Mouse (Mus musculus) hindbrain, embryonic 12.5 days (tissue): ENCODE data around the gene Acap2. TPM values are rescaled to one million over a fixed set of nuclear protein-coding genes. Genes with fewer than 3 reads are reported as not detected.

Experiments used
- ATAC-seq: fragments of 200-750 bp; cut with Nextera tagmentation; 2 replicates; pipeline ENCODE4 v1.8.0; 2017; ENCODE audit warnings: moderate TSS enrichment; ENCODE audit not compliant: low FRiP score
- H3K27ac ChIP-seq: fragments of 300-500 bp; sonication (generic); 2 replicates; pipeline ENCODE4 v1.5.1; 2016; ENCODE audit warnings: mild to moderate bottlenecking
- H3K27me3 ChIP-seq: fragments of 300-500 bp; sonication (generic); 2 replicates; pipeline ENCODE4 v1.6.1; 2016; ENCODE audit warnings: mild to moderate bottlenecking
- H3K36me3 ChIP-seq: fragments of 300-500 bp; sonication (generic); 2 replicates; pipeline ENCODE4 v1.6.1; 2016; ENCODE audit warnings: mild to moderate bottlenecking
- H3K4me1 ChIP-seq: fragments of 300-500 bp; sonication (generic); 2 replicates; pipeline ENCODE4 v1.6.1; 2016
- H3K4me2 ChIP-seq: fragments of 300-500 bp; sonication (generic); replicated peaks from 2 replicates; pipeline ENCODE4 v1.6.1; 2016; ENCODE audit warnings: mild to moderate bottlenecking
- H3K4me3 ChIP-seq: fragments of 300-500 bp; sonication (generic); 2 replicates; pipeline ENCODE4 v1.5.1; 2016; ENCODE audit warnings: mild to moderate bottlenecking
- H3K9ac ChIP-seq: fragments of 300-500 bp; sonication (generic); 2 replicates; pipeline ENCODE4 v1.6.1; 2016; ENCODE audit warnings: mild to moderate bottlenecking, moderate library complexity
- H3K9me3 ChIP-seq: fragments of 300-500 bp; sonication (generic); replicated peaks from 2 replicates; pipeline ENCODE4 v1.6.1; 2016; ENCODE audit warnings: mild to moderate bottlenecking
- WGBS: fragments of 180-500 bp; shearing (Covaris S2); methylation state at CpG from one replicate; pipeline ENCODE4 v1.1.7; 2016; 5-methylcytosine and 5-hydroxymethylcytosine counted together
- polyA plus RNA-seq: library from polyadenylated mRNA; unstranded; fragments of >200 nt; fragmentation: Nextera tagmentation; extraction: Ambion mirVana; gene quantifications from 2 replicates; pipeline ENCODE4 v1.2.1, GENCODE M21; 2016

Gene Acap2
- polyA plus RNA-seq, 1 experiment from 2014 or later = 23.3 TPM

GRCm38 (mm10) chr16:31233541-31234339 lies 32.7 kb upstream of the Acap2 start:
- peak overlapping the region; percentile 35 for H3K4me2 ChIP-seq
- H3K36me3 ChIP-seq = no peaks in the 10 kb centered on the region
- no peak overlapping the region for H3K27ac ChIP-seq
- 0 out of 2 replicates have a peak, but pooled peaks cover 5% of the 10 kb centered on the region for H3K9me3 ChIP-seq
- peaks cover 7% of the 10 kb centered on the region; the same call in 1 of the 2 replicates for H3K27me3 ChIP-seq
- WGBS = 24% methylated on average over 20 of the region's 20 CpGs
- H3K9ac ChIP-seq = no peak overlapping the region
- H3K4me3 ChIP-seq = no peak overlapping the region
- peaks cover 18% of the 10 kb centered on the region for H3K4me1 ChIP-seq
- no peak for ATAC-seq

GRCm38 (mm10) chr16:31233167-31233498 lies 32.1 kb upstream of the Acap2 start:
- Histone ChIP-seq H3K9me3 (0 out of 2 replicates have a peak, but pooled peaks cover 5% of the 10 kb centered on the region), H3K9ac (no peak overlapping the region), H3K36me3 (no peaks in the 10 kb centered on the region), H3K4me1 (peaks cover 18% of the 10 kb centered on the region), H3K4me2 (peak overlapping the region; percentile 35), H3K4me3 (no peak overlapping the region), H3K27ac (no peak overlapping the region), H3K27me3 (peaks cover 7% of the 10 kb centered on the region; the same call in 1 of the 2 replicates)
- ATAC-seq = no peak
- 61% methylated on average over 4 of the region's 4 CpGs for WGBS

DNA sequence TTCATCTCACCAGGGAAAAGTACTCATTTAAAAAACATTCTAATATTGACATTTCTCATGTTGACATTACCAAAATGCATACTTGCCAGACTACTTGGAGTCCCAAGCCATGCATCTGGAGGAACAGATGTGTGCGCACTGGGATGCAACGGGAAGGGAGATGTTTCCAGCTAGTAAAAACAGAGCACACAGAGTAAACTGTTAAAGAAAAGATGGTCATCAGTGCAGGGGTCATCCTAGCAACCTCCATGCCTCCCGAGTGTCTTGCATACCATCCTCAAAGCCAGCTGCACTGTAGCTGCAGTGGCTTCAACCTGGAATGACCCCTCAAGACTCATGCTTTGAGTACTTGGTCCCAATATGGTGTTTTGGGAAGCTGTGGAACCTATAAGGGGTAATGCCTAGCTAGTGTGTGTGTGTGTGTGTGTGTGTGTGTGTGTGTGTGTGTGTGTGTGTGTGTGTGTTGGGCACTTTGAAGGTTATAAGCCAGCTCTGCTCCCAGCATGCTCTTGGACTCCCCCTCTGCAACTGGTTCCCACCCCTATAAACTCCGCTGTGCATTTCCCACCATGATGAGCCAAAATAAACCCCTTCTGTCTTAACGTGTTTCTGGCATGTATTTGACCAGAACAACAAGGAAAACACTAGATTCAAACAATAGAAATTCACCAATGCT lies 31.6 kb upstream of the Acap2 start:
- Histone ChIP-seq H3K4me1 (peaks cover 18% of the 10 kb centered on the region), H3K9me3 (0 out of 2 replicates have a peak, but pooled peaks cover 5% of the 10 kb centered on the region), H3K9ac (no peak overlapping the region), H3K27ac (no peak overlapping the region), H3K27me3 (peaks cover 7% of the 10 kb centered on the region; the same call in 1 of the 2 replicates), H3K4me3 (no peak overlapping the region), H3K36me3 (no peaks in the 10 kb centered on the region), H3K4me2 (no peak overlapping the region)
- WGBS = 73% methylated on average over 5 of the region's 5 CpGs
- ATAC-seq = no peak

- Histone ChIP-seq H3K9me3 (0 out of 2 replicates have a peak, but pooled peaks cover 5% of the 10 kb centered on the region), H3K4me1 (peaks cover 18% of the 10 kb centered on the region), H3K27me3 (peaks cover 7% of the 10 kb centered on the region; the same call in 1 of the 2 replicates), H3K36me3 (no peaks in the 10 kb centered on the region), H3K27ac (no peak overlapping the region), H3K9ac (no peak overlapping the region), H3K4me2 (no peak overlapping the region), H3K4me3 (no peak overlapping the region)
- no peak for ATAC-seq
- WGBS = 78% methylated on average over 5 of the region's 5 CpGs
These were observed 30.5 kb upstream of the Acap2 start for GRCm38 (mm10) chr16:31231591-31231990.

- 0 out of 2 replicates have a peak, but pooled peaks cover 5% of the 10 kb centered on the region for H3K9me3 ChIP-seq
- no peak overlapping the region for H3K9ac ChIP-seq
- H3K36me3 ChIP-seq = no peaks in the 10 kb centered on the region
- no peak overlapping the region for H3K4me2 ChIP-seq
- 0 out of 2 replicates have a peak, but pooled peaks cover 3% of the 10 kb centered on the region for H3K27me3 ChIP-seq
- no peak overlapping the region for H3K27ac ChIP-seq
- 0 out of 2 replicates have a peak, but pooled peaks cover 3% of the 10 kb centered on the region for H3K4me1 ChIP-seq
- no peak overlapping the region for H3K4me3 ChIP-seq
- WGBS = 89% methylated on average over 1 of the region's 1 CpGs
- ATAC-seq = no peak
These were observed 26.7 kb upstream of the Acap2 start for GRCm38 (mm10) chr16:31227746-31228145.

GRCm38 (mm10) chr16:31215271-31215670 lies 14.2 kb upstream of the Acap2 start:
- Histone ChIP-seq H3K4me3 (no peak overlapping the region), H3K27me3 (no peaks in the 10 kb centered on the region), H3K4me1 (no peaks in the 10 kb centered on the region), H3K9me3 (peaks cover 7% of the 10 kb centered on the region; the same call in 1 of the 2 replicates), H3K4me2 (no peak overlapping the region), H3K36me3 (no peaks in the 10 kb centered on the region), H3K9ac (no peak overlapping the region), H3K27ac (no peak overlapping the region)
- 93% methylated on average over 4 of the region's 4 CpGs for WGBS
- no peak for ATAC-seq

- WGBS = 80% methylated on average over 6 of the region's 6 CpGs
- ATAC-seq = no peak
These were observed 12.4 kb upstream of the Acap2 start for GRCm38 (mm10) chr16:31213463-31213862.

GRCm38 (mm10) chr16:31211503-31211902 lies 10.5 kb upstream of the Acap2 start:
- Histone ChIP-seq H3K27ac (no peak overlapping the region), H3K9me3 (peaks cover 7% of the 10 kb centered on the region; the same call in 1 of the 2 replicates), H3K4me3 (no peak overlapping the region), H3K4me2 (no peak overlapping the region), H3K27me3 (no peaks in the 10 kb centered on the region), H3K9ac (no peak overlapping the region), H3K36me3 (no peaks in the 10 kb centered on the region), H3K4me1 (no peaks in the 10 kb centered on the region)
- 71% methylated on average over 9 of the region's 9 CpGs for WGBS
- no peak for ATAC-seq

More at GRCm38 (mm10) chr16:31213463-31213862, 12.4 kb upstream of the Acap2 start:
- Histone ChIP-seq H3K9me3 (peaks cover 7% of the 10 kb centered on the region; the same call in 1 of the 2 replicates), H3K4me1 (no peaks in the 10 kb centered on the region), H3K4me2 (no peak overlapping the region), H3K27ac (no peak overlapping the region), H3K36me3 (no peaks in the 10 kb centered on the region), H3K4me3 (no peak overlapping the region), H3K27me3 (no peaks in the 10 kb centered on the region), H3K9ac (no peak overlapping the region)

DNA sequence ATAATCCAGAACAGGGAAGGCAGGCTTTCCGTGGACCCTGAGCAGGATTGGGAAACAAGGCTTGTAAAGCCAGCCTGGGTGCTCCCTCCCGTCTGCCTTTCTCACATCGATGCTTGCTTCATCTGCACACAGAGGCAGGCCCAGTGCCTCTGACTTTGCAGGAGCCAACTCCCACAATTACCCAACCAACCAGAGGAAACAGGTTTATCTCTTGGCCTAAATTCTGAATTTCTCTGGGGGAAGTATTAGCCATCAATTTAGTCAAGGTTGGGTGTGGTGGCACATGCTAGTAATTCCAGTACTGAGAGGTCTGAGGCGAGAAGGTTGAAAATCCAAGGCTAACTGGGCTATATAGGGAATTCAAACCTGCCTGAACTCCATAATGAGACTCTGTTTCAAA lies 9.4 kb upstream of the Acap2 start:
- Histone ChIP-seq H3K9ac (no peak overlapping the region), H3K27me3 (no peaks in the 10 kb centered on the region), H3K9me3 (peaks cover 4% of the 10 kb centered on the region; the same call in 1 of the 2 replicates), H3K4me3 (no peak overlapping the region), H3K4me1 (no peaks in the 10 kb centered on the region), H3K36me3 (no peaks in the 10 kb centered on the region), H3K4me2 (no peak overlapping the region), H3K27ac (no peak overlapping the region)
- WGBS = 86% methylated on average over 4 of the region's 4 CpGs
- ATAC-seq = no peak

GRCm38 (mm10) chr16:31209911-31210310 lies 8.9 kb upstream of the Acap2 start:
- no peak for ATAC-seq
- WGBS = 84% methylated on average over 5 of the region's 5 CpGs

GRCm38 (mm10) chr16:31205726-31206125 lies 4.7 kb upstream of the Acap2 start:
- H3K4me1 ChIP-seq = peaks cover 3% of the 10 kb centered on the region
- WGBS = 87% methylated on average over 7 of the region's 7 CpGs
- no peak overlapping the region for H3K4me3 ChIP-seq
- H3K27ac ChIP-seq = no peak overlapping the region
- no peak for ATAC-seq
- H3K27me3 ChIP-seq = no peaks in the 10 kb centered on the region
- no peaks in the 10 kb centered on the region for H3K9me3 ChIP-seq
- H3K4me2 ChIP-seq = no peak overlapping the region
- no peaks in the 10 kb centered on the region for H3K36me3 ChIP-seq
- H3K9ac ChIP-seq = no peak overlapping the region

More at GRCm38 (mm10) chr16:31209911-31210310, 8.9 kb upstream of the Acap2 start:
- H3K27ac ChIP-seq = no peak overlapping the region
- no peak overlapping the region for H3K4me3 ChIP-seq
- H3K36me3 ChIP-seq = no peaks in the 10 kb centered on the region
- no peak overlapping the region for H3K9ac ChIP-seq
- H3K4me2 ChIP-seq = no peak overlapping the region
- H3K9me3 ChIP-seq = no peaks in the 10 kb centered on the region
- no peaks in the 10 kb centered on the region for H3K4me1 ChIP-seq
- no peaks in the 10 kb centered on the region for H3K27me3 ChIP-seq

DNA sequence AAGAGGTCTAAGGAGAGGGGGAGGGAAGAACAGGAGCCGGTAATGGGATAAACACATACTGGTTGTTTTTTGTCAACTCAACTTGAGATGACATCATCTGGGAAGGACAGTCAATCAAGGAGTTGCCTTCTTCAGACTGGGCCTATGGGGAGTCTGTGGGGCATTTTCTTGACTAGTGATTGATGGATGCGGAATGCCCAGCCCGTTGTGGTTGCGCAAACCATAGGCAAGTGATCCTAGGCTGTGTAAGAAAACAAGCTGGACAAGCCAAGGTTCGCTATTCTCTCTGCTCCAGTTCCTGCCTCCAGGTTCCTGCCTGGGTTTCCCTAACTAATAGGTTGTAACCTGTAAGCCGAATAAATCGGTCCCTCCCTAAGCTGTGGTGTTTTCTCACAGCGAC lies 4.1 kb upstream of the Acap2 start:
- no peak overlapping the region for H3K4me2 ChIP-seq
- no peak for ATAC-seq
- no peaks in the 10 kb centered on the region for H3K27me3 ChIP-seq
- no peaks in the 10 kb centered on the region for H3K9me3 ChIP-seq
- no peaks in the 10 kb centered on the region for H3K36me3 ChIP-seq
- H3K27ac ChIP-seq = no peak overlapping the region
- H3K4me1 ChIP-seq = peaks cover 3% of the 10 kb centered on the region
- H3K4me3 ChIP-seq = no peak overlapping the region
- no peak overlapping the region for H3K9ac ChIP-seq
- 90% methylated on average over 8 of the region's 8 CpGs for WGBS
